In the genomic region with DNA sequence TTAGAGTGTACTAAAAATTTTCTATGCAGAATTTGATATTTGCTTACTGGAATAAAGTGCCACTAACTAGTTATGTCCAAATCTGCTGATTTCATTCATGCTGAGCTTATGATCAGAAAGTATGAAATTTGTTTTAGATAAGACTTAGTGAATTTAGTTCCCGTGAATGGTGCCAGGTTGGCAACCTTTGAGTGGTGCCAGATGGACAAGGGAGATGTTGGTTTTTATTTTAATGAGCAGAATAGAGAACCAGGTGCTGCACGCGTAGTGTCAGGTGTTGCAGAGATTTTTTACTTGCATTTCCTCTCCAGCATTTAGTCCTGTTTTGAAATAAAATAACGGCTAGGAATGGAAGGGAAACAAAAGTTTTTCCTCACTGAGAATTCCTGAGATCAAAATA, we compare ENCODE assay signal across 15 mouse cellular contexts. TPM values are rescaled to one million over a fixed set of nuclear protein-coding genes. Genes with fewer than 3 reads are reported as not detected.
"Had no signal": no experiment of that assay in that cellular context is flagged by ENCODE, and none has a peak within 500 bp of the region (broad histone marks: within the 10 kb centered on the region; RNA-seq: fewer than 3 reads in every experiment).

No protein-coding gene starts in this region.

- H3K27ac ChIP-seq: kidney, postnatal 0 days; layer of hippocampus, adult 2 months; limb, embryonic 15.5 days; liver, embryonic 12.5 days; midbrain, embryonic 10.5 days; neural tube, embryonic 12.5 days; stomach, postnatal 0 days had no signal

- H3K27me3 ChIP-seq: limb, embryonic 15.5 days; liver, embryonic 12.5 days; neural tube, embryonic 12.5 days had no signal

- H3K9ac ChIP-seq: limb, embryonic 15.5 days; liver, embryonic 12.5 days; lung, embryonic 14.5 days; neural tube, embryonic 12.5 days had no signal

- H3K36me3 ChIP-seq: limb, embryonic 15.5 days; liver, embryonic 12.5 days; midbrain, embryonic 10.5 days; neural tube, embryonic 12.5 days had no signal

- DNase-seq: kidney, postnatal 4 days; lung, embryonic 14.5 days; lung, postnatal 10 days; lung, postnatal 4 days; midbrain, embryonic 14.5 days; thymus, postnatal 4 days had no signal

- ATAC-seq: liver, embryonic 12.5 days had no signal

- H3K4me3 ChIP-seq: layer of hippocampus, adult 2 months; limb, embryonic 15.5 days; liver, embryonic 12.5 days; midbrain, embryonic 10.5 days; neural tube, embryonic 12.5 days had no signal

- H3K4me1 ChIP-seq: limb, embryonic 15.5 days; liver, embryonic 12.5 days; midbrain, embryonic 10.5 days; neural tube, embryonic 12.5 days had no signal

RNA-seq across cellular contexts. Expression of a gene that starts 27.6 kb away (rescaled TPM):
- total RNA-seq: monocyte, adult 5-6 weeks; neutrophil, adult 5-6 weeks had no signal
